Mouse (Mus musculus) forebrain, embryonic 15.5 days (tissue): ENCODE measurements at regions not wholly inside any gene's neighbourhood (a gene's known extent, or its start where the extent isn't known, plus 50 kb on each side); places are given as distances from the start of the nearest gene placed in this dataset.

Source experiments
- ATAC-seq: fragments of 200-750 bp; cut with Nextera tagmentation; replicated peaks from 2 replicates; pipeline ENCODE4 v1.8.0; 2017; ENCODE audit warnings: mild to moderate bottlenecking, moderate TSS enrichment, moderate library complexity
- H3K27ac ChIP-seq: fragments of 300-500 bp; sonication (generic); replicated peaks from 2 replicates; pipeline ENCODE4 v1.5.1; 2015; ENCODE audit warnings: mild to moderate bottlenecking, inconsistent platforms
- H3K27me3 ChIP-seq: fragments of 300-500 bp; sonication (generic); 2 replicates; pipeline ENCODE4 v1.6.1; 2015; ENCODE audit warnings: inconsistent platforms
- H3K36me3 ChIP-seq: fragments of 300-500 bp; sonication (generic); 2 replicates; pipeline ENCODE4 v1.6.1; 2015; ENCODE audit warnings: mild to moderate bottlenecking, inconsistent platforms
- H3K4me1 ChIP-seq: fragments of 300-500 bp; sonication (generic); 2 replicates; pipeline ENCODE4 v1.6.1; 2015; ENCODE audit warnings: inconsistent platforms
- H3K4me2 ChIP-seq: fragments of 300-500 bp; sonication (generic); replicated peaks from 2 replicates; pipeline ENCODE4 v1.6.1; 2015; ENCODE audit warnings: mild to moderate bottlenecking, inconsistent platforms
- H3K4me3 ChIP-seq: fragments of 300-500 bp; sonication (generic); 2 replicates; pipeline ENCODE4 v1.5.1; 2015; ENCODE audit warnings: mild to moderate bottlenecking, inconsistent platforms
- H3K9ac ChIP-seq: fragments of 300-500 bp; sonication (generic); replicated peaks from 2 replicates; pipeline ENCODE4 v1.6.1; 2015; ENCODE audit warnings: mild to moderate bottlenecking, inconsistent platforms
- H3K9me3 ChIP-seq: fragments of 300-500 bp; sonication (generic); 2 replicates; pipeline ENCODE4 v1.6.1; 2016; ENCODE audit warnings: inconsistent platforms
- WGBS: fragments of 180-500 bp; shearing (Covaris S2); methylation state at CpG from one replicate; pipeline ENCODE4 v1.1.7; 2015; ENCODE audit warnings: mixed read lengths; 5-methylcytosine and 5-hydroxymethylcytosine counted together

GRCm38 (mm10) chr6:50713297-50713696 is 59.1 kb upstream of the Npvf start:
- Histone ChIP-seq H3K4me1 (no peaks in the 10 kb centered on the region), H3K27ac (no peak overlapping the region), H3K9ac (no peak overlapping the region), H3K4me3 (no peak overlapping the region), H3K27me3 (no peaks in the 10 kb centered on the region), H3K4me2 (no peak overlapping the region), H3K36me3 (no peaks in the 10 kb centered on the region), H3K9me3 (no peaks in the 10 kb centered on the region)
- ATAC-seq: no peak
- 87% methylated on average over 3 of the region's 3 CpGs for WGBS

GRCm38 (mm10) chr6:50718631-50719030 is 64.4 kb upstream of the Npvf start:
- Histone ChIP-seq H3K27ac (no peak overlapping the region), H3K27me3 (no peaks in the 10 kb centered on the region), H3K4me2 (no peak overlapping the region), H3K9me3 (no peaks in the 10 kb centered on the region), H3K4me3 (no peak overlapping the region), H3K9ac (no peak overlapping the region), H3K36me3 (no peaks in the 10 kb centered on the region), H3K4me1 (peaks cover 4% of the 10 kb centered on the region; the same call in 1 of the 2 replicates)
- no peak for ATAC-seq
- WGBS: 17% methylated on average over 4 of the region's 4 CpGs

- ATAC-seq: no peak
- Histone ChIP-seq H3K9ac (no peak overlapping the region), H3K9me3 (no peaks in the 10 kb centered on the region), H3K4me3 (no peak overlapping the region), H3K4me1 (peaks cover 4% of the 10 kb centered on the region; the same call in 1 of the 2 replicates), H3K36me3 (no peaks in the 10 kb centered on the region), H3K27ac (no peak overlapping the region), H3K4me2 (no peak overlapping the region), H3K27me3 (no peaks in the 10 kb centered on the region)
- WGBS: 90% methylated on average over 4 of the region's 4 CpGs
These were observed 66.1 kb upstream of the Npvf start for GRCm38 (mm10) chr6:50720346-50720745.

- Histone ChIP-seq H3K9ac (no peak overlapping the region), H3K27me3 (no peaks in the 10 kb centered on the region), H3K4me2 (no peak overlapping the region), H3K4me1 (peaks cover 12% of the 10 kb centered on the region; the same call in 1 of the 2 replicates), H3K4me3 (no peak overlapping the region), H3K27ac (no peak overlapping the region), H3K36me3 (no peaks in the 10 kb centered on the region), H3K9me3 (no peaks in the 10 kb centered on the region)
- ATAC-seq: no peak
- 73% methylated on average over 3 of the region's 3 CpGs for WGBS
These were observed 71.4 kb upstream of the Npvf start for GRCm38 (mm10) chr6:50725640-50726039.

GRCm38 (mm10) chr6:50726166-50726591 is 71.9 kb upstream of the Npvf start:
- H3K9me3 ChIP-seq: no peaks in the 10 kb centered on the region
- H3K4me3 ChIP-seq: no peak overlapping the region
- no peak overlapping the region for H3K9ac ChIP-seq
- peaks cover 12% of the 10 kb centered on the region; the same call in 1 of the 2 replicates for H3K4me1 ChIP-seq
- H3K27me3 ChIP-seq: no peaks in the 10 kb centered on the region
- no peak overlapping the region for H3K27ac ChIP-seq
- H3K36me3 ChIP-seq: no peaks in the 10 kb centered on the region
- 33% methylated on average over 9 of the region's 9 CpGs for WGBS
- no peak overlapping the region for H3K4me2 ChIP-seq
- no peak for ATAC-seq

GRCm38 (mm10) chr6:50730744-50731718 is 76.8 kb upstream of the Npvf start:
- ATAC-seq: no peak
- Histone ChIP-seq H3K4me2 (no peak overlapping the region), H3K36me3 (no peaks in the 10 kb centered on the region), H3K4me1 (peaks cover 5% of the 10 kb centered on the region; the same call in 1 of the 2 replicates), H3K9ac (no peak overlapping the region), H3K27ac (no peak overlapping the region), H3K9me3 (no peaks in the 10 kb centered on the region), H3K4me3 (no peak overlapping the region), H3K27me3 (no peaks in the 10 kb centered on the region)
- 76% methylated on average over 14 of the region's 14 CpGs for WGBS

- no peak overlapping the region for H3K4me3 ChIP-seq
- no peaks in the 10 kb centered on the region for H3K36me3 ChIP-seq
- H3K9me3 ChIP-seq: no peaks in the 10 kb centered on the region
- H3K4me2 ChIP-seq: no peak overlapping the region
- H3K27me3 ChIP-seq: no peaks in the 10 kb centered on the region
- no peak overlapping the region for H3K9ac ChIP-seq
- no peaks in the 10 kb centered on the region for H3K4me1 ChIP-seq
- no peak overlapping the region for H3K27ac ChIP-seq
- no peak for ATAC-seq
- whole genome bisulfite sequencing: 95% methylated on average over 2 of the region's 2 CpGs
These were observed 80.5 kb upstream of the Npvf start for GRCm38 (mm10) chr6:50734701-50735100.

GRCm38 (mm10) chr6:50735825-50736224 is 81.6 kb upstream of the Npvf start:
- Histone ChIP-seq H3K36me3 (no peaks in the 10 kb centered on the region), H3K4me3 (no peak overlapping the region), H3K27ac (no peak overlapping the region), H3K27me3 (no peaks in the 10 kb centered on the region), H3K4me2 (no peak overlapping the region), H3K9me3 (no peaks in the 10 kb centered on the region), H3K4me1 (no peaks in the 10 kb centered on the region), H3K9ac (no peak overlapping the region)
- no peak for ATAC-seq
- 54% methylated on average over 2 of the region's 2 CpGs for WGBS

GRCm38 (mm10) chr6:50742009-50742408 is 87.8 kb upstream of the Npvf start:
- no peak overlapping the region for H3K9ac ChIP-seq
- no peaks in the 10 kb centered on the region for H3K27me3 ChIP-seq
- no peak overlapping the region for H3K4me2 ChIP-seq
- no peak overlapping the region for H3K4me3 ChIP-seq
- no peaks in the 10 kb centered on the region for H3K9me3 ChIP-seq
- no peaks in the 10 kb centered on the region for H3K36me3 ChIP-seq
- ATAC-seq: no peak
- WGBS: 65% methylated on average over 4 of the region's 4 CpGs
- no peaks in the 10 kb centered on the region for H3K4me1 ChIP-seq
- no peak overlapping the region for H3K27ac ChIP-seq

GRCm38 (mm10) chr6:50744462-50745166 is 90.4 kb upstream of the Npvf start:
- Histone ChIP-seq H3K4me3 (no peak overlapping the region), H3K27me3 (no peaks in the 10 kb centered on the region), H3K4me1 (no peaks in the 10 kb centered on the region), H3K4me2 (no peak overlapping the region), H3K36me3 (no peaks in the 10 kb centered on the region), H3K27ac (no peak overlapping the region), H3K9me3 (no peaks in the 10 kb centered on the region), H3K9ac (no peak overlapping the region)
- WGBS: 73% methylated on average over 6 of the region's 6 CpGs
- no peak for ATAC-seq

- H3K4me3 ChIP-seq: no peak overlapping the region
- no peaks in the 10 kb centered on the region for H3K36me3 ChIP-seq
- no peak overlapping the region for H3K9ac ChIP-seq
- H3K9me3 ChIP-seq: no peaks in the 10 kb centered on the region
- H3K4me1 ChIP-seq: no peaks in the 10 kb centered on the region
- no peak for ATAC-seq
- H3K27ac ChIP-seq: no peak overlapping the region
- no peaks in the 10 kb centered on the region for H3K27me3 ChIP-seq
- no peak overlapping the region for H3K4me2 ChIP-seq
- WGBS: 66% methylated on average over 7 of the region's 7 CpGs
These were observed 98.9 kb upstream of the Npvf start for GRCm38 (mm10) chr6:50753151-50753550.

GRCm38 (mm10) chr6:50754786-50755185 is 100.5 kb upstream of the Npvf start:
- Histone ChIP-seq H3K36me3 (no peaks in the 10 kb centered on the region), H3K9ac (no peak overlapping the region), H3K4me3 (no peak overlapping the region), H3K27me3 (no peaks in the 10 kb centered on the region), H3K4me2 (no peak overlapping the region), H3K27ac (no peak overlapping the region), H3K9me3 (no peaks in the 10 kb centered on the region), H3K4me1 (no peaks in the 10 kb centered on the region)
- no peak for ATAC-seq
- WGBS: 89% methylated on average over 12 of the region's 12 CpGs
